Mouse (Mus musculus) testis, adult 2 months (tissue): ENCODE results near the gene Psph. TPM values are rescaled to one million over a fixed set of nuclear protein-coding genes. Genes with fewer than 3 reads are reported as not detected.
"Not testable (repeated sequence)": the region's sequence is repeated elsewhere in the genome, so short reads cannot be mapped to it uniquely, and the experiment has no call there.

Experiments used
- H3K27ac ChIP-seq: fragments of 200-500 bp; 2 replicates; pipeline ENCODE4 v1.5.1; 2012; ENCODE audit warnings: low read depth, low read length; ENCODE audit not compliant: control insufficient read depth, insufficient read depth
- H3K27me3 ChIP-seq: fragments of 200-500 bp; 2 replicates; pipeline ENCODE4 v1.6.1; 2012; ENCODE audit warnings: mild to moderate bottlenecking, low read length, moderate library complexity; ENCODE audit not compliant: control insufficient read depth, insufficient read depth
- H3K36me3 ChIP-seq: fragments of 200-500 bp; 2 replicates; pipeline ENCODE4 v1.6.1; 2012; ENCODE audit warnings: mild to moderate bottlenecking, low read length; ENCODE audit not compliant: control insufficient read depth, insufficient read depth
- H3K4me1 ChIP-seq: fragments of 200-500 bp; 2 replicates; pipeline ENCODE4 v1.6.1; 2012; ENCODE audit warnings: low read length; ENCODE audit not compliant: control insufficient read depth, insufficient read depth
- H3K4me3 ChIP-seq: fragments of 200-500 bp; 2 replicates; pipeline ENCODE4 v1.5.1; 2012; ENCODE audit warnings: low read depth, mild to moderate bottlenecking, low read length, moderate library complexity, mixed read lengths; ENCODE audit not compliant: control insufficient read depth
- CTCF ChIP-seq: fragments of 200-500 bp; IDR thresholded peaks from 2 replicates; pipeline ENCODE4 v1.5.1; 2012; ENCODE audit warnings: low read depth, mild to moderate bottlenecking, inconsistent platforms, low read length, moderate library complexity; ENCODE audit not compliant: control insufficient read depth, insufficient read depth, insufficient replicate concordance
- POLR2A ChIP-seq: fragments of 200-500 bp; IDR thresholded peaks from 2 replicates; pipeline ENCODE4 v1.6.1; 2012; ENCODE audit warnings: low read depth, mild to moderate bottlenecking, inconsistent platforms, low read length, moderate library complexity; ENCODE audit not compliant: control insufficient read depth
- polyA plus RNA-seq: library from polyadenylated mRNA; depleted of rRNA; stranded (reverse); fragments of >200 nt; gene quantifications from 2 replicates; pipeline ENCODE4 v1.2.3, GENCODE M21; 2012; rRNA removed

Gene Psph
- polyA plus RNA-seq: 14.3 and 20.9 TPM in 2 replicates

- Histone ChIP-seq H3K36me3 (peaks cover 2% of the 10 kb centered on the region), H3K27ac (peak within 1 kb of the TSS; percentile 96), H3K4me1 (peaks cover 2% of the 10 kb centered on the region), H3K27me3 (no peaks in the 10 kb centered on the region), H3K4me3 (peak within 1 kb of the TSS; percentile 99)
- TF ChIP-seq CTCF (no peak), POLR2A (peak; percentile 76)
Measured at GRCm38 (mm10) chr5:129786818-129787790, at the start of gene Psph. TSS of gene Psph (minus strand) at chr5:129787449.

- not testable (repeated sequence) for H3K4me3 ChIP-seq, H3K27me3 ChIP-seq, H3K27ac ChIP-seq, H3K4me1 ChIP-seq, H3K36me3 ChIP-seq
Measured at GRCm38 (mm10) chr5:129790591-129790990, 3.3 kb upstream of the Psph start.

GRCm38 (mm10) chr5:129787818-129788593, 757 bp upstream of the Psph start:
- H3K4me3 ChIP-seq: peak overlapping the region; percentile 99
- TF ChIP-seq POLR2A (no peak), CTCF (no peak)
- H3K36me3 ChIP-seq: peaks cover 3% of the 10 kb centered on the region
- H3K4me1 ChIP-seq: peaks cover 2% of the 10 kb centered on the region
- H3K27me3 ChIP-seq: no peaks in the 10 kb centered on the region
- peak overlapping the region; percentile 96; the same call in 1 of the 2 replicates for H3K27ac ChIP-seq

- no peaks in the 10 kb centered on the region for H3K27me3 ChIP-seq
- no peak for TF ChIP-seq CTCF
- no peak for TF ChIP-seq POLR2A
- H3K4me1 ChIP-seq: peaks cover 2% of the 10 kb centered on the region
- no peaks in the 10 kb centered on the region; the same call in 1 of the 2 replicates for H3K36me3 ChIP-seq
- peak overlapping the region; percentile 99 for H3K4me3 ChIP-seq
- no peak overlapping the region for H3K27ac ChIP-seq
Measured at GRCm38 (mm10) chr5:129786161-129786560, 1.1 kb downstream of the Psph start.

- peaks cover 2% of the 10 kb centered on the region for H3K4me1 ChIP-seq
- TF ChIP-seq CTCF (no peak), POLR2A (no peak)
- H3K27me3 ChIP-seq: no peaks in the 10 kb centered on the region
- H3K27ac ChIP-seq: no peak overlapping the region
- H3K36me3 ChIP-seq: no peaks in the 10 kb centered on the region; the same call in 1 of the 2 replicates
- no peak overlapping the region for H3K4me3 ChIP-seq
Measured at GRCm38 (mm10) chr5:129785235-129785870, 1.9 kb downstream of the Psph start.

- peaks cover 10% of the 10 kb centered on the region for H3K4me1 ChIP-seq
- TF ChIP-seq CTCF (no peak; the same call in 1 of the 2 replicates), POLR2A (no peak)
- no peak overlapping the region for H3K27ac ChIP-seq
Measured at GRCm38 (mm10) chr5:129782211-129782610, 5.0 kb downstream of the Psph start.

GRCm38 (mm10) chr5:129780131-129780530, 7.1 kb downstream of the Psph start:
- Histone ChIP-seq H3K36me3 (no peaks in the 10 kb centered on the region; the same call in 1 of the 2 replicates), H3K27ac (no peak overlapping the region), H3K27me3 (no peaks in the 10 kb centered on the region), H3K4me3 (no peak overlapping the region), H3K4me1 (peaks cover 8% of the 10 kb centered on the region)
- TF ChIP-seq POLR2A (no peak), CTCF (no peak)

More at GRCm38 (mm10) chr5:129782211-129782610, 5.0 kb downstream of the Psph start:
- no peak overlapping the region for H3K4me3 ChIP-seq
- no peaks in the 10 kb centered on the region for H3K27me3 ChIP-seq
- no peaks in the 10 kb centered on the region for H3K36me3 ChIP-seq
